Mouse (Mus musculus): ENCODE results near the gene Tcf25. TPM values are rescaled to one million over a fixed set of nuclear protein-coding genes. Genes with fewer than 3 reads are reported as not detected.

Gene Tcf25
- total RNA-seq, 2 experiments from 2014 or later, result 565 to 596 TPM

DNA sequence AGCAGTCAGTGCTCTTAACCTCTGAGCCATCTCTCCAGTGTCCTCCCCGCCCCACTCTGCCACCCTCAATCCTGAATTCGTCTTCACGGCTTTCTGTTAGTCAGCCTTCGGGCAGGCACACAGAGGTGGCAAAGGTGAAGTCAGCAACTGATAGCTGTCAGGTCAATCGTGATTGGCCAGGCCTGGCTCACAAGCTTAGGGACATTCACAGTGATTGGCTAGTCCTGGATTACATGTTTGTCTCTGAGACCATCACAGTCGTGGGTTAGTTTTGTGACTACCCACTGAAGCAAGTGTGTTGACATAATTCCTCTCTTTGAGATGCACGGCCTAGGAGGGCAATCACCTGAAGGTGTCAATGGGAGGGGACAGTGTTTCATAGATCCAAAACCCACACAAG is 79.7 kb downstream of the Tcf25 start:
- DNase-seq (ENCODE audit: low spot score in 2 of 2), result no peak

Other genes with a start within 250 kb of the Tcf25 start
- under 1 TPM in 1 of 2 experiments, not detected in 1; 0.51 TPM for gene Sult5a1, start 215.4 kb upstream of the Tcf25 start, total RNA-seq (2021)
- gene Dpep1, start 187.5 kb upstream of the Tcf25 start, total RNA-seq (2021), result not detected
- 100 to 1,000 TPM in 1 of 2 experiments, 10 to 100 TPM in 1; 88.7 to 103 TPM for gene Chmp1a, start 161.0 kb upstream of the Tcf25 start, total RNA-seq (2021)
- 1 to 10 TPM; 5.9 to 9.8 TPM for gene Spata33, start 160.9 kb upstream of the Tcf25 start, total RNA-seq (2021)
- gene Cdk10, start 148.9 kb upstream of the Tcf25 start, total RNA-seq (2021), result 10 to 100 TPM; 94.7 to 98.6 TPM
- 10 to 100 TPM; 79.4 to 82.0 TPM for gene Spata2l, start 137.5 kb upstream of the Tcf25 start, total RNA-seq (2021)
- gene Zfp276, start 119.6 kb upstream of the Tcf25 start, total RNA-seq (2021), result 10 to 100 TPM; 19.9 to 21.5 TPM
- 10 to 100 TPM; 58.6 to 69.5 TPM for gene Vps9d1, start 119.4 kb upstream of the Tcf25 start, total RNA-seq (2021)
- gene Fanca, start 55.2 kb upstream of the Tcf25 start, total RNA-seq (2021), result 1 to 10 TPM; 1.5 to 1.9 TPM
- gene Spire2, start 41.0 kb upstream of the Tcf25 start, total RNA-seq (2021), result 10 to 100 TPM; 19.0 to 20.1 TPM
- gene Mc1r, start 33.4 kb downstream of the Tcf25 start, total RNA-seq (2021), result under 1 TPM in 1 of 2 experiments, not detected in 1; 0.12 TPM
- gene Tubb3, start 37.7 kb downstream of the Tcf25 start, total RNA-seq (2021), result 100 to 1,000 TPM; 392 to 405 TPM
- 10 to 100 TPM; 52.9 to 56.3 TPM for gene Def8, start 49.8 kb downstream of the Tcf25 start, total RNA-seq (2021)
- 10 to 100 TPM; 26.8 to 32.8 TPM for gene Afg3l1, start 104.2 kb downstream of the Tcf25 start, total RNA-seq (2021)
- 10 to 100 TPM; 15.9 to 18.3 TPM for gene Dbndd1, start 141.7 kb downstream of the Tcf25 start, total RNA-seq (2021)
- gene Gas8, start 145.1 kb downstream of the Tcf25 start, total RNA-seq (2021), result 10 to 100 TPM; 24.8 to 29.6 TPM